Mouse (Mus musculus) kidney, adult 2 months (tissue): ENCODE results near the gene Snai1. TPM values are rescaled to one million over a fixed set of nuclear protein-coding genes. Genes with fewer than 3 reads are reported as not detected.

ENCODE experiments used
- DNase-seq: peaks from one replicate; pipeline ENCODE4 v3.0.0; 2021
- H3K27ac ChIP-seq: fragments of 200-500 bp; 2 replicates; pipeline ENCODE4 v1.5.1; 2012; ENCODE audit warnings: low read depth, low read length, control low read depth, inconsistent platforms; ENCODE audit not compliant: insufficient read depth
- H3K27me3 ChIP-seq: fragments of 200-500 bp; replicated peaks from 2 replicates; pipeline ENCODE4 v1.6.1; 2012; ENCODE audit warnings: mild to moderate bottlenecking, moderate library complexity, low read length, inconsistent platforms; ENCODE audit not compliant: control insufficient read depth, insufficient read depth
- H3K36me3 ChIP-seq: fragments of 200-500 bp; 2 replicates; pipeline ENCODE4 v1.6.1; 2012; ENCODE audit warnings: mild to moderate bottlenecking, moderate library complexity, low read length, inconsistent platforms; ENCODE audit not compliant: control insufficient read depth, insufficient read depth
- H3K4me1 ChIP-seq: fragments of 200-500 bp; 2 replicates; pipeline ENCODE4 v1.6.1; 2011; ENCODE audit warnings: low read length; ENCODE audit not compliant: control insufficient read depth, insufficient read depth
- H3K4me3 ChIP-seq: fragments of 200-500 bp; 2 replicates; pipeline ENCODE4 v1.5.1; 2011; ENCODE audit warnings: mild to moderate bottlenecking, low read depth, low read length, control low read depth; ENCODE audit not compliant: insufficient read depth
- CTCF ChIP-seq: fragments of 200-500 bp; conservative IDR thresholded peaks from 2 replicates; pipeline ENCODE4 v1.5.1; 2011; ENCODE audit warnings: low read depth, mild to moderate bottlenecking, control low read depth, low read length, moderate library complexity, mixed read lengths; ENCODE audit not compliant: insufficient read depth, insufficient read length
- POLR2A ChIP-seq: fragments of 200-500 bp; IDR thresholded peaks from one replicate; pipeline ENCODE4 v1.6.1; 2011; ENCODE audit warnings: low read depth, low read length, control low read depth
- WGBS: fragments of 180-500 bp; shearing (Covaris S2); methylation state at CpG from one replicate; pipeline ENCODE4 v1.1.7; 2018; 5-methylcytosine and 5-hydroxymethylcytosine counted together
- polyA plus RNA-seq: library from polyadenylated mRNA; depleted of rRNA; stranded (reverse); fragments of >200 nt; gene quantifications from 2 replicates; pipeline ENCODE4 v1.2.3, GENCODE M21; 2012

The Snai1 gene
- polyA plus RNA-seq, 1 experiment = 10.4 TPM

DNA sequence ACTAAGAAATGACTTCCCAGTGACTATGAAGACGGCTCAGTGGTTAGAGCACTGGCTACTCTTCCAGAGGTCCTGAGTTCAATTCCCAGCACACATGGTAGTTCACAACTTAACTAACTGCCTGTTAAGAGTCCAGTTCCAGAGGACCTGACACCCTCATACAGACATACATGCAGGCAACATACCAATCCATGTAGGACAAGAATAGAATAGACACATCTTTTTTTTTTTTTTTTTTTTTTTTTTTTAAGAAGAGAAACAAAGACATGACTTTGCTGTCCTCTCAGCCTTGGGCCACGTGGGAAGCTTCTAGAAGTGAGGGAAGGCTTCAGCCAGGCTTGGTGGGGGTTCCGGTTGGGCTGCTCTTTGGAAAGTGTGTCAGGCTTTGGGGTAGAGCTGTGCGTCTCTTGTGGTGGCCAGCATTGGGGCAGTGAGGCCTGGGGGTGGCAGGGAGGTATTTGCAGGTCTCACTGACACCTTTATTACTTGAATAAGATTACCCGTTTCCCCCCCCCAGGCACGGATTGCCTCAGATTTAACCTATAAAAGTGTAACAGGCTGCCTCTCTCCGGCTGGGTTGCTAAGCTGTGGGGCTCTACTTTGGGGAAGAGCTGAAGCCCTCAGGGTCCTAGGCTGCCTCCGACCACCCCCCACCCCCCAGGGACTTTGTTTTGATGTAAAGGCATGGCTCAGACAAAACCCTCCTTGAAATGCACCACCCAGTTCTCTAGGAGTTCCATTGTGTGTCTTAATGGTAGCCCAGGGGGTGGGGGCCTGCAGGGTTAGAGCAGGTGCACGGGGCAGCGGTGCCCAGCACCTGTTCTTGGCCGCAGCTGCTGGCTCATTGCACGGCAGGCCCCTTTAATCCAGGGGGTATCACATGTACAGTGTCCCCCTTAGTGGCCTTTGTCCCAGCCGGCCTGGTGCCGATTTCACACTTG lies 1.8 kb downstream of the Snai1 start:
- 0 out of 2 replicates have a peak overlapping the region, but pooled peaks have one; percentile 33 for H3K27ac ChIP-seq
- no peak for DNase-seq
- 0 out of 2 replicates have a peak, but pooled peaks cover 2% of the 10 kb centered on the region for H3K4me1 ChIP-seq
- no peaks in the 10 kb centered on the region for H3K36me3 ChIP-seq
- WGBS = 59% methylated on average over 14 of the region's 14 CpGs
- H3K4me3 ChIP-seq = peak overlapping the region; percentile 45
- TF ChIP-seq CTCF (no peak), POLR2A (no peak)
- H3K27me3 ChIP-seq = no peaks in the 10 kb centered on the region

DNA sequence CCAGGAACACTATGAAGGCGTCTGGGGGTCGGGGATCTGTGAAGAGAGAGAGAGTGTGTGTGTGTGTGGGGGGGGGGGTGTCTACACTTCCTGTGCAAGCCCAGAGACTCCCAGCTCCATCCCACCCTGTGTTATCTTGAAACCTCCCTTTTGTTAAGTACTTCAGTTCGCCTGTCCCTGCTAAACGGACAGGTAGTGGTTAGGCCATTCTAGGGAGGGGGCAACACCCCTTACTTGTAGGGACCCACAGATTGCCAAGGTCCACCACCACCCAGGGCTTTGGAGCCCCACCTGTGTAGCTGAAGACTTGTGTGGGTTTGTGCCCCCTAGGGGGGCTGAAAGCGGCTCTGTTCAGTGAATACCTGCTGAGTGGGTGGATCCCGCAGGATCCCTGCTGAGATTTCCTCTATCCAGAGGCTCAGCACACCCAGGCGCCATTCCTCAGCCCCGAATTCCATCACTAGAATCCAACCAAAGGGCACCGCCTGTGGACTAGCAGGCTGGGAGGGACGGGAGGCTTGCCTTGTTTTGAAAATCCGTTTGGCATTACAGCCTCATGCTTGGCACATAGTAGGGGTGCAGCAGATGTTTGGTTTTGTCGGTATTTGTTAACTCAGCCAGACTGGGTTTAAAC lies 2.6 kb downstream of the Snai1 start:
- Histone ChIP-seq H3K36me3 (no peaks in the 10 kb centered on the region), H3K27me3 (no peaks in the 10 kb centered on the region), H3K27ac (0 out of 2 replicates have a peak overlapping the region, but pooled peaks have one; percentile 17), H3K4me1 (0 out of 2 replicates have a peak, but pooled peaks cover 2% of the 10 kb centered on the region), H3K4me3 (peak overlapping the region; percentile 45)
- WGBS = 60% methylated on average over 12 of the region's 12 CpGs
- TF ChIP-seq CTCF = no peak
- TF ChIP-seq POLR2A = no peak
- no peak for DNase-seq

DNA sequence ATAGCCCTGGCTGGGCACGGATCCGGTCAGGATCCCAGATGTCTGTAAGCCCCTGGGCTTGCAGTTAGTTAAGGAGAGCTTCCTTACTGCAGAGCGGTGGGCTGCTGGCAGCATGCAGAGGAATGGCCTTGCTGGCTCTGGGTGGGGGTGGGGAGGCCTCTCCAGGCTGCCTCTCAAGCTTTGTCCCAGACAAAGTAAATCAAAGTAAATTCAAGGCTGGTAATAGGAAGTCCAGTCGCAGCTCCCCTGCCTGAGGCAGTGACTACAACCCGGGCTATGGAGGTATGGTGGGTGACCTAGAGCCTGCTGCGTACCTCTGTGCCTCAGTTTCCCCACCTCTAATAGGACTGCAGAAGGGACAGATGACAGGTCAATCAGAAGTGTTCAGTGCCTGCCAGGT lies 3.3 kb downstream of the Snai1 start:
- Histone ChIP-seq H3K27ac (0 out of 2 replicates have a peak overlapping the region, but pooled peaks have one; percentile 17), H3K27me3 (no peaks in the 10 kb centered on the region), H3K4me1 (0 out of 2 replicates have a peak, but pooled peaks cover 2% of the 10 kb centered on the region), H3K36me3 (no peaks in the 10 kb centered on the region), H3K4me3 (peak overlapping the region; percentile 22; the same call in 1 of the 2 replicates)
- WGBS = 53% methylated on average over 6 of the region's 6 CpGs
- DNase-seq = no peak
- TF ChIP-seq CTCF (no peak), POLR2A (no peak)

DNA sequence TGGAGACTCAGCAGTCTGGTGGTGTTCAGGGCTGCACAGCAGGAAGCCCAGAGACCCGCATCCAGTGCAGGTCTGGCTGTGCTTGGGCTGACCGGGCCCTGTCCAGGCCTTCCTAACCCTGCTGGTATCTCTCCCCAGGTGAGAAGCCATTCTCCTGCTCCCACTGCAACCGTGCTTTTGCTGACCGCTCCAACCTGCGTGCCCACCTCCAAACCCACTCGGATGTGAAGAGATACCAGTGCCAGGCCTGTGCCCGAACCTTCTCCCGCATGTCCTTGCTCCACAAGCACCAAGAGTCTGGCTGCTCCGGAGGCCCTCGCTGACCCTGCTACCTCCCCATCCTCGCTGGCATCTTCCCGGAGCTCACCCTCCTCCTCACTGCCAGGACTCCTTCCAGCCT lies 3.8 kb downstream of the Snai1 start:
- no peak for TF ChIP-seq POLR2A
- no peak for TF ChIP-seq CTCF

DNA sequence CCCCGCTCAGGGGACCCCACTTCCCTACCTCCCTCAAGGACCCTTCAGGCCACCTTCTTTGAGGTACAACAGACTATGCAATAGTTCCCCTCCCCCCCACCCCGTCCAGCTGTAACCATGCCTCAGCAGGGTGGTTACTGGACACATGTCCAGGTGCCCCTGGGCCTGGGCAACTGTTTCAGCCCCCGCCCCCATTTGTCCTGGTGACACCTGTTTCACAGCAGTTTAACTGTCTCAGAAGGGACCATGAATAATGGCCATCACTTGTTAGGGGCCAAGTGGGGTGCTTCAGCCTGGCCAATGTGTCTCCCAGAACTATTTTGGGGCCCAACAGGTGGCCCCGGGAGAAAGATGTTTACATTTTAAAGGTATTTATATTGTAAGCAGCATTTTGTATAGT lies 4.4 kb downstream of the Snai1 start:
- H3K4me1 ChIP-seq = 0 out of 2 replicates have a peak, but pooled peaks cover 2% of the 10 kb centered on the region
- no peak for TF ChIP-seq POLR2A
- TF ChIP-seq CTCF = no peak
- H3K4me3 ChIP-seq = no peak overlapping the region
- peak overlapping the region; percentile 83; the same call in 1 of the 2 replicates for H3K27ac ChIP-seq
- H3K27me3 ChIP-seq = no peaks in the 10 kb centered on the region
- 81% methylated on average over 4 of the region's 4 CpGs for WGBS
- no peaks in the 10 kb centered on the region for H3K36me3 ChIP-seq
- no peak for DNase-seq

More for the DNA sequence above, 3.8 kb downstream of the Snai1 start:
- 0 out of 2 replicates have a peak overlapping the region, but pooled peaks have one; percentile 17 for H3K27ac ChIP-seq
- peak overlapping the region; percentile 22; the same call in 1 of the 2 replicates for H3K4me3 ChIP-seq
- H3K36me3 ChIP-seq = no peaks in the 10 kb centered on the region
- H3K4me1 ChIP-seq = 0 out of 2 replicates have a peak, but pooled peaks cover 2% of the 10 kb centered on the region
- WGBS = 86% methylated on average over 12 of the region's 12 CpGs
- H3K27me3 ChIP-seq = no peaks in the 10 kb centered on the region
- DNase-seq = no peak

DNA sequence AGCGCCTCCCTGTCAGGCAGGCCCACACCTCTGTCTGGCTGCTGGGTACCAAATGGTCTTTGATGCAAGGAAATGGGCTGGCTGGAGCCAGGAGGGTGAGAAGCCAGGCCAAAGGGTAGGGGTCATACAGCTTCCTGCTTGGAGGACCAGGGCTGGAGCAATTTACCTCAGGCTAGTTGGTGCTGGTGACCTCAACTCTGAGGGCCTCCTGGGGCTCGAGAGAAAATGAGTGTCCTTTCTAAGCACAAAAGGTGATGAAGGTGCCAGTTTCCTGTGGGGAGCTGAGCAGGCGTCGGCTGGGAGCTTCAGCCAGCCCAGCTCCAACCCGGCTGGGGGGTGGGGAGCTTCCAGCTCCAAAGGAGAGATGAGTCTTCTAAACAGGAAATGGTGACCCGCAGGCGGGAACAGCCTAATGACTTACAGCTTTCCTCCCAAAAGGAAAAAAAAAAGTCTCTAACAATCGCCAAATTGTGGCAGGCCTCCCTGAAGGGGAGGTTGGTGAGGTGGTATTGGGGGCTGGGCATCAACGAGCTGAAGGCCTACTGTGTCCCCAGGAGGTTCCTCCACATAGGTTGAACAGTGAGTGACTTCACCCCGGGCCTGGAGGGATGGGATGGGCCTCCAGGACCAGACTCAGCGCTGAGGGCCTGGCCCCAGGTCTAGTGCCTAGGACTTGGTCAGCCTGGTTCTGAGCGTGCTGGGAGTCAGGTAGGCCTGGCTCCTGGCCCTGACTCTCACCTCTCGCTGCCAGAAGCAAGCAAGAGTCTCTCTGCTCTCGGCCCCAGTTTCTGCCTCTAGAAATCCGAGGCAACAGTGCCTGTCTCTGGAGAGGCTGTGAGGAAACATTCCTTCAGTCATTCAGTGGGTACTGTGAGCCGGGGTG lies 5.4 kb downstream of the Snai1 start:
- no peak overlapping the region for H3K4me3 ChIP-seq

More for the DNA sequence above, 5.4 kb downstream of the Snai1 start:
- 43% methylated on average over 16 of the region's 16 CpGs for WGBS
- TF ChIP-seq POLR2A (no peak), CTCF (no peak)
- DNase-seq = peak; percentile 78
- H3K4me1 ChIP-seq = 0 out of 2 replicates have a peak, but pooled peaks cover 2% of the 10 kb centered on the region
- no peaks in the 10 kb centered on the region for H3K36me3 ChIP-seq
- no peaks in the 10 kb centered on the region for H3K27me3 ChIP-seq
- H3K27ac ChIP-seq = peak overlapping the region; percentile 83
